Mouse (Mus musculus) gastrocnemius, adult 8-10 months (tissue): ENCODE results near the gene Pkhd1. TPM values are rescaled to one million over a fixed set of nuclear protein-coding genes. Genes with fewer than 3 reads are reported as not detected.
"Not testable (repeated sequence)": the region's sequence is repeated elsewhere in the genome, so short reads cannot be mapped to it uniquely, and the experiment has no call there.

Experiments used
- DNase-seq, 2 experiments: peaks; one replicate each; pipeline ENCODE4 v3.0.0; 2022; ENCODE audit warnings: low spot score in 2 of 2
- total RNA-seq, 4 experiments: library from RNA; stranded (reverse); gene quantifications; 2 replicates each; pipeline ENCODE4 v1.2.4; 2022

Pkhd1 gene
- total RNA-seq, 4 experiments from 2014 or later: 0.29 to 0.52 TPM; not detected in 2

GRCm38 (mm10) chr1:20301631-20302030 is 316.2 kb downstream of the Pkhd1 start:
- no peak for DNase-seq

GRCm38 (mm10) chr1:20288696-20289095 is 329.2 kb downstream of the Pkhd1 start:
- DNase-seq: no peak

- no peak for DNase-seq
Observed at GRCm38 (mm10) chr1:20260403-20260802, 357.5 kb downstream of the Pkhd1 start.

GRCm38 (mm10) chr1:20248169-20248568 is 369.7 kb downstream of the Pkhd1 start:
- no peak for DNase-seq

- DNase-seq: no peak
Observed at GRCm38 (mm10) chr1:20216681-20217080, 401.2 kb downstream of the Pkhd1 start.

- no peak for DNase-seq
Observed at GRCm38 (mm10) chr1:20190444-20190843, 427.4 kb downstream of the Pkhd1 start.

- no peak for DNase-seq
Observed at GRCm38 (mm10) chr1:20180157-20180556, 437.7 kb downstream of the Pkhd1 start.

GRCm38 (mm10) chr1:20171199-20171598 is 446.7 kb downstream of the Pkhd1 start:
- DNase-seq: no peak

- DNase-seq: not testable (repeated sequence)
Observed at GRCm38 (mm10) chr1:20150627-20151026, 467.2 kb downstream of the Pkhd1 start.

- DNase-seq: no peak
Observed at GRCm38 (mm10) chr1:20150016-20150415, 467.8 kb downstream of the Pkhd1 start.

GRCm38 (mm10) chr1:20136205-20136604 is 481.7 kb downstream of the Pkhd1 start:
- no peak for DNase-seq

GRCm38 (mm10) chr1:20135065-20135618 is 482.7 kb downstream of the Pkhd1 start:
- no peak for DNase-seq

GRCm38 (mm10) chr1:20133636-20134035 is 484.2 kb downstream of the Pkhd1 start:
- DNase-seq: no peak

GRCm38 (mm10) chr1:20131786-20132596 is 485.9 kb downstream of the Pkhd1 start:
- DNase-seq: no peak

GRCm38 (mm10) chr1:20117331-20117730 is 500.5 kb downstream of the Pkhd1 start:
- no peak for DNase-seq

- no peak for DNase-seq
Observed at GRCm38 (mm10) chr1:20069733-20070132, 548.1 kb downstream of the Pkhd1 start.

GRCm38 (mm10) chr1:20058245-20058644 is 559.6 kb downstream of the Pkhd1 start:
- DNase-seq: peak; percentile 36 to 62

GRCm38 (mm10) chr1:20039389-20039788 is 578.5 kb downstream of the Pkhd1 start:
- no peak for DNase-seq

GRCm38 (mm10) chr1:20035277-20035676 is 582.6 kb downstream of the Pkhd1 start:
- DNase-seq: no peak

- DNase-seq: no peak
Observed at GRCm38 (mm10) chr1:20018198-20018925, 599.5 kb downstream of the Pkhd1 start.

GRCm38 (mm10) chr1:20017619-20018018 is 600.2 kb downstream of the Pkhd1 start:
- no peak for DNase-seq
